Mouse (Mus musculus) spleen, adult 2 months (tissue): Measurements from ENCODE around the gene Rbp1.

Experiments used
- CTCF ChIP-seq: fragments of 200-500 bp; IDR thresholded peaks from 2 replicates; pipeline ENCODE4 v1.5.1; 2011; ENCODE audit warnings: mild to moderate bottlenecking, inconsistent platforms; ENCODE audit not compliant: insufficient read depth, insufficient read length, insufficient replicate concordance; ENCODE audit errors: extremely low read depth
- POLR2A ChIP-seq: fragments of 200-500 bp; IDR thresholded peaks from 2 replicates; pipeline ENCODE4 v1.6.1; 2011; ENCODE audit warnings: low read depth, low read length, inconsistent platforms

- TF ChIP-seq CTCF, result no peak
- no peak for TF ChIP-seq POLR2A
Measured at GRCm38 (mm10) chr9:98430528-98430927, 7.8 kb downstream of the Rbp1 start.
